In the genomic region with DNA sequence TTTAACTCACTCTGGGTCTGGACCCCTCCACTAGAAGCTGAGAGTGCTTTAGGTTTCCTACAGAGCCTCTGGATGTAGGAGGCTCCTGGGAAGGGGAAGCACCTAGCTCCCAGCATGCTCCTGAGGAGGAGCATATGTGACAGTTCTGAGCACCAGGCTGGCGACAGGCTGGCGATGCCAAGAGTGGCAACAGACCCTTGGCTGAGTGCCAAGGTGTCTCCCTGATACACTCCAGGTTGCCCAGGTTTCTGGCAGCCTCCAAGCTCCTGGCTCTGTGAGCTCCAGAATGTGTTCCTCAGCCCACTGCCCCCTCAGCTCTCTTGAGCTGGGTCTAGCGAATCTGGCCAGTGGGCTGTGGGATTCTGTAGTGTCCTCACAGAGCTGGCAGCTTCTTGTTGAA, we compare ENCODE assay signal across 10 mouse cellular contexts. TPM values are rescaled to one million over a fixed set of nuclear protein-coding genes. Genes with fewer than 3 reads are reported as not detected.
DNase-seq lines count a peak whose midpoint lies in the region; ATAC-seq and TF ChIP-seq lines count a peak whose summit lies in the region.
"Had no signal": no experiment of that assay in that cellular context is flagged by ENCODE, and none has a peak within 500 bp of the region (broad histone marks: within the 10 kb centered on the region; RNA-seq: fewer than 3 reads in every experiment).

No protein-coding gene starts in this region.

- H3K4me1 ChIP-seq in lung, postnatal 0 days (ENCODE audit: insufficient read depth, low read depth, low read length), result no peaks in the 10 kb centered on the region
- H3K4me1 ChIP-seq in midbrain, postnatal 0 days (ENCODE audit: insufficient read depth, low read length), result no peaks in the 10 kb centered on the region

- no peak overlapping the region for H3K4me2 ChIP-seq in lung, postnatal 0 days (replicated peaks; ENCODE audit: low read depth, low read length)
- H3K4me2 ChIP-seq in midbrain, postnatal 0 days (ENCODE audit: low read depth, low read length, poor library complexity, severe bottlenecking), result no peak overlapping the region
- H3K4me2 ChIP-seq: liver, embryonic 13.5 days had no signal

- no peak overlapping the region for H3K9ac ChIP-seq in lung, postnatal 0 days (replicated peaks; ENCODE audit: low read depth)
- no peak overlapping the region for H3K9ac ChIP-seq in midbrain, postnatal 0 days (replicated peaks; ENCODE audit: low read length, poor library complexity, severe bottlenecking)
- H3K9ac ChIP-seq: liver, embryonic 13.5 days had no signal

- peak; percentile 94 for DNase-seq in heart, adult 11 months
- no peak for DNase-seq in heart, postnatal 25 days (ENCODE audit: low spot score)
- peak; percentile 38 for DNase-seq in lung, postnatal 0 days (ENCODE audit: low spot score)
- no peak for DNase-seq in lung, postnatal 25 days (ENCODE audit: low spot score)
- peak; percentile 83 to 86 for DNase-seq in cerebellum, postnatal 25 days
- peak; percentile 77 for DNase-seq in midbrain, postnatal 0 days (ENCODE audit: low spot score)
- no peak for DNase-seq in layer of hippocampus, postnatal 25 days (ENCODE audit: extremely low spot score in 1 of 2, low spot score in 1 of 2)
- DNase-seq in gastrocnemius, postnatal 4 days (ENCODE audit: low spot score in 2 of 2), result no peak
- DNase-seq: liver, embryonic 13.5 days had no signal

- no peak overlapping the region for H3K4me3 ChIP-seq in lung, postnatal 0 days (ENCODE audit: low read depth, low read length)
- H3K4me3 ChIP-seq in midbrain, postnatal 0 days (ENCODE audit: low read depth, low read length), result no peak overlapping the region
- H3K4me3 ChIP-seq: liver, embryonic 13.5 days; myocyte had no signal

- H3K9me3 ChIP-seq in lung, postnatal 0 days (ENCODE audit: low read length), result no peaks in the 10 kb centered on the region
- no peaks in the 10 kb centered on the region for H3K9me3 ChIP-seq in midbrain, postnatal 0 days (ENCODE audit: low read length)
- H3K9me3 ChIP-seq: liver, embryonic 13.5 days had no signal

- no peak for TF ChIP-seq CTCF in lung, postnatal 0 days (IDR thresholded peaks at IDR 0.05)
- no peak for TF ChIP-seq CTCF in midbrain, postnatal 0 days (IDR thresholded peaks at IDR 0.05)

- no peaks in the 10 kb centered on the region for H3K36me3 ChIP-seq in lung, postnatal 0 days (ENCODE audit: insufficient read depth, low read length)
- no peaks in the 10 kb centered on the region for H3K36me3 ChIP-seq in midbrain, postnatal 0 days (ENCODE audit: insufficient read depth, low read length)
- H3K36me3 ChIP-seq: liver, embryonic 13.5 days had no signal

- WGBS in lung, postnatal 0 days, result 23% methylated on average over 3 of the region's 3 CpGs
- WGBS in midbrain, postnatal 0 days, result 66% methylated on average over 3 of the region's 3 CpGs

- intact Hi-C loops in heart, postnatal 25 days (cut with DNase I), result no loop called here

- 0 out of 2 replicates have a peak, but pooled peaks cover 8% of the 10 kb centered on the region for H3K27me3 ChIP-seq in lung, postnatal 0 days (replicated peaks; ENCODE audit: insufficient read depth, low read length)
- H3K27me3 ChIP-seq in midbrain, postnatal 0 days (ENCODE audit: insufficient read depth, low read length), result no peaks in the 10 kb centered on the region; the same call in 1 of the 2 replicates

- TF ChIP-seq EP300 in lung, postnatal 0 days (IDR thresholded peaks at IDR 0.05), result no peak

- no peak overlapping the region for H3K27ac ChIP-seq in lung, postnatal 0 days (ENCODE audit: low read length)
- no peak overlapping the region for H3K27ac ChIP-seq in midbrain, postnatal 0 days (ENCODE audit: low read depth, low read length)
- H3K27ac ChIP-seq: liver, embryonic 13.5 days had no signal

- peak; percentile 30 for ATAC-seq in lung, postnatal 0 days
- no peak for ATAC-seq in midbrain, postnatal 0 days (ENCODE audit: low FRiP score)

RNA-seq across cellular contexts. Expression of gene Sstr3, which starts 2.9 kb away (rescaled TPM):
- not detected for total RNA-seq in heart, postnatal 25 days (2021)
- polyA plus RNA-seq in lung, postnatal 0 days (2015; fragmentation: Nextera tagmentation; extraction: Ambion mirVana), result 0.06 and 0.10 TPM in 2 replicates
- total RNA-seq in midbrain, postnatal 0 days (2014; rRNA removed), result 1.1 and 2.4 TPM in 2 replicates
- polyA plus RNA-seq in midbrain, postnatal 0 days (2015; fragmentation: Nextera tagmentation; extraction: Ambion mirVana), result 0.49 and 0.65 TPM in 2 replicates
- 10 to 100 TPM; 22.9 to 27.2 TPM for total RNA-seq in layer of hippocampus, postnatal 25 days (2021)
- total RNA-seq in gastrocnemius, postnatal 4 days (2021), result under 1 TPM in 1 of 2 experiments, not detected in 1; 0.05 TPM
- polyA plus RNA-seq: liver, embryonic 13.5 days; myocyte had no signal

RNA-seq across cellular contexts. Expression of gene C1qtnf6, which starts 10.4 kb away (rescaled TPM):
- total RNA-seq in heart, postnatal 25 days (2021), result 10 to 100 TPM; 56.6 to 59.4 TPM
- 19.1 and 21.5 TPM in 2 replicates for polyA plus RNA-seq in lung, postnatal 0 days (2015; fragmentation: Nextera tagmentation; extraction: Ambion mirVana)
- total RNA-seq in midbrain, postnatal 0 days (2014; rRNA removed), result 2.4 and 2.7 TPM in 2 replicates
- polyA plus RNA-seq in midbrain, postnatal 0 days (2015; fragmentation: Nextera tagmentation; extraction: Ambion mirVana), result 8.6 and 10.4 TPM in 2 replicates
- total RNA-seq in layer of hippocampus, postnatal 25 days (2021), result 1 to 10 TPM; 5.3 to 5.6 TPM
- 10 to 100 TPM; 66.7 to 75.1 TPM for total RNA-seq in gastrocnemius, postnatal 4 days (2021)

RNA-seq across cellular contexts. Expression of gene Rac2, which starts 31.0 kb away (rescaled TPM):
- total RNA-seq in heart, postnatal 25 days (2021), result 1 to 10 TPM; 5.1 to 5.6 TPM
- 29.7 and 32.1 TPM in 2 replicates for polyA plus RNA-seq in lung, postnatal 0 days (2015; fragmentation: Nextera tagmentation; extraction: Ambion mirVana)
- 1.7 and 2.6 TPM in 2 replicates for total RNA-seq in midbrain, postnatal 0 days (2014; rRNA removed)
- polyA plus RNA-seq in midbrain, postnatal 0 days (2015; fragmentation: Nextera tagmentation; extraction: Ambion mirVana), result 4.3 and 4.9 TPM in 2 replicates
- 1 to 10 TPM; 1.6 to 1.9 TPM for total RNA-seq in layer of hippocampus, postnatal 25 days (2021)
- 10 to 100 TPM in 1 of 2 experiments, 1 to 10 TPM in 1; 4.6 to 10.2 TPM for total RNA-seq in gastrocnemius, postnatal 4 days (2021)
- polyA plus RNA-seq: myocyte had no signal

RNA-seq across cellular contexts. Expression of gene Il2rb, which starts 46.5 kb away (rescaled TPM):
- total RNA-seq in heart, postnatal 25 days (2021), result under 1 TPM; 0.06 to 0.26 TPM
- 0.63 and 0.67 TPM in 2 replicates for polyA plus RNA-seq in lung, postnatal 0 days (2015; fragmentation: Nextera tagmentation; extraction: Ambion mirVana)
- 0.33 and 0.38 TPM in 2 replicates for total RNA-seq in midbrain, postnatal 0 days (2014; rRNA removed)
- 0.19 and 0.22 TPM in 2 replicates for polyA plus RNA-seq in midbrain, postnatal 0 days (2015; fragmentation: Nextera tagmentation; extraction: Ambion mirVana)
- under 1 TPM in 1 of 2 experiments, not detected in 1; 0.05 TPM for total RNA-seq in layer of hippocampus, postnatal 25 days (2021)
- under 1 TPM; 0.16 to 0.20 TPM for total RNA-seq in gastrocnemius, postnatal 4 days (2021)

RNA-seq across cellular contexts. Expression of gene Cyth4, which starts 55.2 kb away (rescaled TPM):
- total RNA-seq in heart, postnatal 25 days (2021), result 1 to 10 TPM; 5.5 to 5.8 TPM
- 14.5 and 16.1 TPM in 2 replicates for polyA plus RNA-seq in lung, postnatal 0 days (2015; fragmentation: Nextera tagmentation; extraction: Ambion mirVana)
- 5.9 and 7.2 TPM in 2 replicates for total RNA-seq in midbrain, postnatal 0 days (2014; rRNA removed)
- 4.5 and 6.3 TPM in 2 replicates for polyA plus RNA-seq in midbrain, postnatal 0 days (2015; fragmentation: Nextera tagmentation; extraction: Ambion mirVana)
- 10 to 100 TPM; 18.9 to 24.7 TPM for total RNA-seq in layer of hippocampus, postnatal 25 days (2021)
- total RNA-seq in gastrocnemius, postnatal 4 days (2021), result 10 to 100 TPM in 1 of 2 experiments, 1 to 10 TPM in 1; 8.6 to 10.1 TPM

Comparison
In these comparisons a context has a peak if more than half of its experiments do, and no peak if none do; other contexts are left out.
1. DNase-seq: peak in heart, adult 11 months (single experiment), lung, postnatal 0 days (single experiment), cerebellum, postnatal 25 days (2 of 2) and midbrain, postnatal 0 days (single experiment); none in heart, postnatal 25 days (single experiment), lung, postnatal 25 days (single experiment), layer of hippocampus, postnatal 25 days (0 of 2) and gastrocnemius, postnatal 4 days (0 of 2).
2. RNA of gene C1qtnf6, which starts 10.4 kb away (total RNA-seq): 66.7 to 75.1 TPM in gastrocnemius, postnatal 4 days and 56.6 to 59.4 TPM in heart, postnatal 25 days; 5.3 to 5.6 TPM in layer of hippocampus, postnatal 25 days and 2.4 to 2.7 TPM in midbrain, postnatal 0 days; every median in the first group is over 4 times any median in the second.